Mouse (Mus musculus) adrenal gland (tissue): Measurements from ENCODE around the gene Adgrd1.

Experiments
- intact Hi-C: fragments of 180-260 bp; cut with DNase I; formaldehyde crosslinking; loops from one replicate; pipeline ENCODE4 v1.15.1; 2025
- long read RNA-seq, 2 experiments: library from polyadenylated mRNA; unstranded; transcript quantifications; one replicate each; pipeline ENCODE4 v2.0.0; 2020; ENCODE audit warnings: borderline replicate concordance in 1 of 2; ENCODE audit not compliant: insufficient replicate concordance in 1 of 2

Adgrd1 gene
- long read RNA-seq, experiment 1, partial matches to known transcripts: 1 of 2 reads
- long read RNA-seq, experiment 1, other reads (novel, unspliced or antisense): 1 of 2 reads
- long read RNA-seq, experiment 2, partial matches to known transcripts: 2 of 3 reads
- long read RNA-seq, experiment 2, other reads (novel, unspliced or antisense): 1 of 3 reads

DNA sequence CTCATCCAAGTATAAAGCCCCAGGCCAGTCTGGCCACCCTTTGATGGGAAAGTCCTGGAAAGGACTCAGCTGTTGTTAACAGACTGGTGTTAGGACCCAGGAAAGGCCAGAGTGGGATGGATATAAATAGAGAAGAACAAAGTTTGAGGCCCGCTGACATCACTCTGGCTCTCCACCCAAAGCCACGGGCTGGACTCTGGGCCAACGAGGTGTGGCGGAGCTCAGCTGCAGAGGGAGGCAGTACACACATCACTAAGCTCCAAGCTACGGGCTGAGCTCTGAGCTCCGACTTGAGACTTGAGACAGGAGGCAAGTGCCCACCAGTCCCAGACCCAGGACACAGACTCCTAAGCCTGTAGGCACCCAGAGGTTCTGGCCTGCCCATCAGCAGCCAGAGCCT is at the start of gene Adgrd1:
Gene Adgrd1 (plus strand): TSS at position 240 of the 400 bp plus-strand sequence.
- intact Hi-C loops: no loop called here

DNA sequence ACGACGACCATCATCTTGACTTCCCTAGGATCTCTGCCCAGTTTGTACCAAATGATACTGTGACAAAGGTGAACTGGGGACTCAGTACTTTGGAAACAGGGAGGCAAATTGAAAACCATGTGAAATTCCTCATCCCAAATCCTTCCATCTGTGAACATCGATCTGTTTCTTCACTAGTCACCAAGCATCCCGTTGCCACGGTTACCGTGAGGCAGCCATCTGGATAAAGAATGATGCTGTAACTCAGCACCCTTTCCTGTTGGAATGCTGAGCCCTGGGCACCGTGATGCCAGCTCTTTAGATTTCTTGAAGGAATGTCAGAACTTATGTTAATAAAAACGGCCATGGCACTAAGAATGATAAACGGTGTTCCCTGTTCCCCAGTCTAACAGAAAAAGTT is 47.2 kb upstream of the Adgrd1 start:
- intact Hi-C loops: no loop called here

DNA sequence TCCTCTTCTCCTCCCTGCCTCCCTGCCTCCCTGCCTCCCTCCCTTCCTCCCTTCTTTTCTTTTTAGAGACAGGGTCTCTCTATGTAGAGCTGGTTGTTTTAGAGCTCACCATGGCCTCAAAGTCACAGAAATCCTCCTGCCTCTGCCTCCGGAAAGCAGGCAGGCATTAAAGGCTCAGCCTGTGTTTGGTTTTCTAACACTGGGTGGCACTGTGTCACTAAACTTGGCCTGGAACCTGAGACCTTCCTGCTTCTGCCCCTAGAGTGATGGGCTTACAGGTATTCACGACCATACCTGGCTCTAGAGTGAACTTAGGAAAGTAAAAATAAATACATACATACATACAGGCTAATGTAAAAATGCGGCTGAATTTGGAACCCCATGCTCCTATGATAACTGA is 44.6 kb upstream of the Adgrd1 start:
- intact Hi-C loops: no loop called here

DNA sequence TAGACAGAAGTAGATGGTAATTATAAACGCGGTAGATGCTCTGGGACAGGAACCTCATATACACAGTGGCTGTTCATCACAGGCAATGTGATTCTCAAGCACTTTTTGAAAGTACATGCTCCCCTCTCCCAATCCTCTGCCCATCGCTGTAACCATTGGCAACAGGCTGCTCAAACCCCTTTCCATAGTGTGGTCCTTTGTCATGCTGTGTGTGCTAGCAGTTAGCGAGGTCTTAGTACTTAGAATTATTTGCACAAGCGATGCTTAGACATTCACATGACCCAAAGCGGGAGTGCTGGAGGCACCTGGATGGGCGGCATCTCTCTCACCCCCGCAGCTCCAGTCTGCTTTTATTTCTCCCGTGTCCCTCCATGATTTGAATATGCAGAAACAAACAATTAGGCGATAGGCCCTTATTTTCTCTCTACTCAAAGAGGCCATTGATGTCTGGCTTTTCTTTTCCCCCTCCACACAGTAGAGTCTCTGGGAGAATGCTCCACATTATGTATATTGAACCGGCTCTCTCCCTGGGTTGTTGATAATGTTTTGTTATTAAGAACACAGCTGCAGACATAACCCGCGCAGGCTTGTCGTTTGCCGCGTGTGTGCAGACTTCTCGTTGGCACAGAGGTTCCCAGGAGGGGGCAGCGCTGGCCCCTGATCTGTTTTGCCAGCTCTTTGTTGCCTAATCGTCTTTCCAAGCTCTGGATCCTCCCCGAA is 43.8 kb upstream of the Adgrd1 start:
- intact Hi-C loops: no loop called here

DNA sequence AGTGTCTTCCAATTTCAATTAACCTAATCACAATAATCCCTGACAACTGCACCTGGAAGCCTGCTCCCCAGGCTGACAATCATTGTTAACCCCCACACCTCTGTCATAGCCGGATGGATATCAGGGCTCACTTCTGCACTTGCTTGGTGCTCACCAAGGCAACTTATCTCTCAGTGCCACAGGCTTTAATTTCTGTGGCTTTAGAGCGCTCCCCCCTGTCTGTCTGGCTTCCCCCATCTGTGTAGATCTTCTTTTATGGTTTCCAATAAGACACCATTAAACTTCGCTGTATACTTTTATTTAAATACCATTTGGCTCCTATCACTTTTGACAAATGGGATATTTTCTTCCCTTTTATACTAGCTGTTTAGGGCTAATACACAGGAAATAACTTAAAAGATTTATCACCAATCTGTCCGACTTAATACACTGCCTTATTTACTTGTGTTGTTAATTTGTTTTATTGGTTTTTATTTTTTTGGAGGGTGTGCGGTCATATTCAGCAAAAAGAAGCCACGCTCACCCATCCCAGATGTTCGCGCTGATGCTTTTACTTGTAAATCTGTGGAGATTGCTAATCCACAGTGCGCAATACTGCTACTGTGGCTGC is 41.8 kb upstream of the Adgrd1 start:
- intact Hi-C loops: no loop called here

GRCm38 (mm10) chr5:129059116-129059515 is 37.4 kb upstream of the Adgrd1 start:
- intact Hi-C loops: no loop called here

- intact Hi-C loops: loop anchor here (5.0 to 10.0 kb wide), 4 partner anchors 91 to 531 kb away; no protein-coding TSS in a partner anchor
Observed at GRCm38 (mm10) chr5:129061579-129061978, 35.0 kb upstream of the Adgrd1 start.

DNA sequence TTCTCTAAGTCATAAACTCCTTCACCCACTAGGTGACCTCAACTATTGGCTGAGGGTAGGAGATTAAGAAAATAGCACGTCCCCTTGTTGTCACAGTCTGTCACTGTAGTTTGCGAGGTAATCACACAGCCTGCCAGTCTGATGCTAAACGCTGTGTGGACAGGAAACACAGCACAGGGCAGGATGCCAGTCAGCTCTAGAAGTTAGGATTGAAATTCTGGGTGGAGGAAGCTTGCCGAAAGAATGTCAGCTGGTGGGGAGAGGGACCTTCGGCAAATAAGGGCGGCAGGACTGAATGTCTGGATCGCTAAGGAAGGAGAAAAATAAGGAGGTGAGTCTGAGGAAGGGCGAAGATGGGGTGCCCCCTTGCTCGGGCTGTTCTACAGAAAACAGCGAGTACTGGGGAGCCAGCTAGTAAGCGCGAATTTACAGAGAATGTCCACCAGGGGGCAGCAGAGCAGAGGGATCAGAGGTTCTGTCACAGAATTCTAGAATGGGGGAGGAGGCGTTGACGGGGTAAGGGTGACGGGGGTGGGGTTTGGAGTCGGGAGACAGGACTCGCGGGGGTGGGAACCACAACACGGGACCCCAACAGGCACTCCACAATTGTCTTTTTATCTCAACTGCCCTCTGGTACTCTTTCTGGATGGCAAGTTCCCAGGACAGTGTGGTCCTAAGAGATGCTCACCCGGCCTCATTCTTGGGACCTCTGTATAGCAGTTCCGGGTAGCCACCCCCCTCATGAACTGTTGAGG is 33.3 kb upstream of the Adgrd1 start:
- intact Hi-C loops: loop anchor here (5.0 to 10.0 kb wide), 4 partner anchors 89 to 529 kb away; no protein-coding TSS in a partner anchor

DNA sequence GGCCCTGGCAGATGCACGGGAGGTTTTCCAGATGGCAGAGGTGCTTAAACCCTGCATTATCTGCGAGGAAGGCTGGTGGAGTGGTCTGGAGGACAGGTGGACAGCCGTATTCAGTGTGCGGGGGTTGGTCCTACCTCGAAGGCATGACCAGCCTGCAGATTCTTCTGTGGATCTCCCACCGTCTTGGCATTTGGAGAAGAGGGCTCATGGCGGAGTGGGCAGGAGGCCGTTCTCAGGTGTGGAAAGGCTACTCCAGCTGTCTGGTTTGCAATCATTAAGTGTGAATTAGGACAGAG is 32.8 kb upstream of the Adgrd1 start:
- intact Hi-C loops: loop anchor here (5.0 to 10.0 kb wide), 4 partner anchors 89 to 529 kb away; no protein-coding TSS in a partner anchor

DNA sequence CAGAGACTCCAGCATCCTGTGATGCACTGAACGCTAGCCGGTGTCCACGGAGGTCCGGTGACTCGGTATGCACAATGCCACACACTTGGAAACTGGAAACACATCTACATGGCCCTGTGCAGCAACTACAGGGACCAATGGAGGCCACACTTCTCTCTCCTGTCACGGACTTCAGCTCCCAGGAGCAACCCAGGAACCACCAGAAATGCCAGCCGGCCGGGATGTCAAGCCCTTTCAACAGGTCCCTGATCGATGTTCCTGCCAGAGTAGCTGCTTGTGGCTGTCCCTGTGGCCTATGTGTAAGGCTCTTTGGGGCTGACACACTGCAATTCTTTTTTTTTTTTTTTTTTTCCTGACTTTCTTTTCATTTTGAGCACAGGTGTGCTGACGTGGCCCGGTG is 32.4 kb upstream of the Adgrd1 start:
- intact Hi-C loops: loop anchor here (5.0 to 10.0 kb wide), 4 partner anchors 88 to 528 kb away; no protein-coding TSS in a partner anchor

- intact Hi-C loops: loop anchor here (10.0 kb wide), 1 partner anchor 320 kb away; no protein-coding TSS in a partner anchor
Observed at GRCm38 (mm10) chr5:129065301-129065700, 31.2 kb upstream of the Adgrd1 start.

GRCm38 (mm10) chr5:129065946-129066345 is 30.6 kb upstream of the Adgrd1 start:
- intact Hi-C loops: loop anchor here (10.0 kb wide), 1 partner anchor 319 kb away; no protein-coding TSS in a partner anchor

DNA sequence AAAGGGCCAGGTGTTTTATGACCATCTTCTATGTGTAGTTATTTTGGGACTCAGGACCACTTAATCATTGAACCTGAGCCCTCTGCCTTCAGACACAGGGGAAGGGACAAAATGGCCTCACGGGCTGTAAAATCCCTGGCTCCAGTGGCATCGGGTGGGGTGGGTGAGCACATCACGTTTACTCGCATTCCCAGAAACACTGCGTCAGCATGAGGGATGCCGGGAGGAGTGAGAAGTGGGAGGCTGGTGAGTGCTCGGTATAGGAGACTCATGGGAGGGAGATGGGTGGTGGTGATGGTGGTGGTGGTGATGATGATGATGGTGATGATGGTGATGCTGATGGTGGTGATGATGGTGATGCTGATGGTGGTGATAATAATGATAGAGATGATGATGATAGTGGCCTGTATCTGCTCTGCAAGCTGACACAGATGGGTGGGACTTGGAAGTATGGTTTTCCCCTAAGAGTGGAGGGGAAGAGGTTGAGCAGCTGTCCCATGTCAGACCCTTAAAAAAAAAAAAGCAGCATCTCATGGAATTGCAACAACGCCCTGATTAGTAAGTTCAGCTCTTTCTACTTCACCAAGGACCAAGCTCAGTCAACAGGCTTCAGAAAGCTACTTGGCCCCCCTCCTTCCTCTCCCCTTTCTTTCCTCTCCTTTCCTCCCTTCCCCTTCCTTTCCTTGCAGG is 29.9 kb upstream of the Adgrd1 start:
- intact Hi-C loops: loop anchor here (10.0 kb wide), 1 partner anchor 318 kb away; no protein-coding TSS in a partner anchor

- intact Hi-C loops: loop anchor here (10.0 kb wide), 1 partner anchor 317 kb away; no protein-coding TSS in a partner anchor
Observed at GRCm38 (mm10) chr5:129067231-129067834, 29.2 kb upstream of the Adgrd1 start.

- intact Hi-C loops: no loop called here
Observed at GRCm38 (mm10) chr5:129071761-129072280, 24.7 kb upstream of the Adgrd1 start.

- intact Hi-C loops: no loop called here
Observed at GRCm38 (mm10) chr5:129073404-129073803, 23.1 kb upstream of the Adgrd1 start.

DNA sequence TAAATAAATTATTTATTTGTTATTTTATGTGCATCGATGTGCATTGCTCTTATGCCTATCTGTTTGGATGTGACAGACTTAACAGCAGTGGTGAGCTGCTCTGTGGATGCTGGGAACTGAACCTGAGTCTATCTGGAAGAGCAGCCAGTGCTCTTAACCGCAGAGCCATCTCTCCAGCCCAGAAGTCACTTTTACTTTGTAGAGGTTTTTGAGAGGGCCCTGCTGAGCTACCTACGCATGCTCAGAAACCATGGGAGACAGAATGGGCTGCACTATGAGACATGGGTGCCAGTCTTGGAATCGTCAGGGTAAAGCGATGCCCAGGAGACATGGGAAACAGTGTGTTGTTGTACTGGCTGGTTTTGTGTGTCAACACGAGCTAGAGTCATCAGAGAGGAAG is 20.5 kb upstream of the Adgrd1 start:
- intact Hi-C loops: no loop called here

DNA sequence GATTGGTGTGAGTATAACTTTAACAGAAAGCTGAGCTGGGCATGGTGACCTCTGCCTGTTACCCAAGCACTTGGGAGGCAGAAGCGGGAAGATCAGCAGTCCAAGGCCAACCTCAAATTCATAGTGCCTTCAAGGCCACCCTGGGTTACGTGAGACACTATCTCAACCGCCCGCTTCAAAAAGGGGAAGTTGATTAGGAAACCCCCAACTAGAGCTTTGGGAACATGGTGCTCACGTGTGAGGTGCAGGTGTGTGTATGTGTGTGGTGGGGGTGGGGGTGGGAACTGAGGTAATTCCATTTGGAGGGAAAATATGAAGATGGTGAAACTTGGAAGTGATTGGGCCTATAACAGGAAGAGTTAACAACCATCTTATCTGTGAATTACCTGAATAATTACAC is 19.3 kb upstream of the Adgrd1 start:
- intact Hi-C loops: no loop called here

DNA sequence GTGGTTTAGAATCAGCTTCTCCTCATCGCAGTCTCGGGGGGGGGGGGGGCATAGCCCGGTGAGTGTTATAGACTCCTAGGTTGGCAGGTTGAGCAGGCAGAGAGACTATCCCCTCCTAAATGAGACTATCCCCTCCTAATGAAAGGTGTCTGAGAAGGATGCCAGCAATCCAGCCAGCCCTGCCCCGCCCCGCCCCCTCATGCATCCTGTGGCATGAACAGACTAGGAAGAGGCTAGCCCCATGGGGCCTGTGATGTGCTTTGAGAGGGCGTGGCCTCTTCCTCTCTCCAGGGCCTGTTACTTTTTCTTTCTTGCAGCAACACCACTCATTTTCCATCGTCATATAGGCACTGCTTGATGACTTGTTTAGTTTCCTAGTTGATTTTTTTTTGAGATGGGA is 15.0 kb upstream of the Adgrd1 start:
- intact Hi-C loops: no loop called here

DNA sequence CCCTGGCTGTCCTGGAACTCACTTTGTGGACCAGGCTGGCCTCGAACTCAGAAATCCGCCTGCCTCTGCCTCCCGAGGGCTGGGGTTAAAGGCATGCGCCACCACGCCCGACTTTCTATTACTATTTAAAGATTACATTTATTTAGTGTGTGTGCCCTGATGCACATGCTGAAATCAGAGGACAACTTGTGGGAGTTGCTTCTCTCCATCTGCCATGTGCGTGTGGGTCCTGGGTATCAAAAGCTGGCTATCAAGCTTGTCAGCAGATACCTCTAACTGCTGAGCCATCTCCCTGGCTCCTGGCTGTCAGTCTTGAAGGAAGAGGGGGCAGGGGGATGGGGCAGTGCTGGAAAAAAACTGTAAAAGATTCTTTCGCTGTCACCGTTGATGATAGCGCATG is 11.4 kb upstream of the Adgrd1 start:
- intact Hi-C loops: no loop called here
